Mouse (Mus musculus): ENCODE data around the gene Gramd1a.

DNA sequence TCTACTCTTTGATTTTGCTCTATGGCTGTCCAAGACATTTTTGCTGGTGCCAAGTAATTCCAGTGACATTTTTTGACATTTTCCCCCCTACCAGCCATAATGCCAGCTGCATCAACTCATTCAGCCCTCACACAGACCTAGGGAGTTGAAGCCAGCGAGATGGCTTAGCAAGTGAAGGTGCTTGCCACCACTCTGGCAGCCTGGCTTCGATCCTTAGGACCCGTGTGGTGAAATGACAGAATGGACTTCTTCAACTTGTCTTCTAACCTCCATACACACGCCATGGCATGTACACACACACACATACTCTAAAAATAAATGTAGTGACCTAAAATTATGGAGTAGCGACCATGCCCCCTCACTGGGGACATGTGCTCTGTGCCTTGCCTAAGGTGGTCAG is 31.3 kb downstream of the Gramd1a start:
- no peak for TF ChIP-seq CTCF (IDR thresholded peaks at IDR 0.05; ENCODE audit: control insufficient read depth, insufficient read depth, low read length)
- TF ChIP-seq POLR2A (IDR thresholded peaks at IDR 0.05; ENCODE audit: borderline replicate concordance, control insufficient read depth, low read depth, low read length): no peak

All from bone marrow, adult 2 months (tissue).